Mouse (Mus musculus) cerebellum, postnatal 25 days (tissue): ENCODE data around the gene Chn2.
"Not testable (repeated sequence)": the region's sequence is repeated elsewhere in the genome, so short reads cannot be mapped to it uniquely, and the experiment has no call there.

Experiments used
- DNase-seq, 2 experiments: peaks; one replicate each; pipeline ENCODE4 v3.0.0; 2021; ENCODE audit warnings: mixed read lengths in 2 of 2

Chn2 gene

GRCm38 (mm10) chr6:54161246-54161645 is 121.9 kb downstream of the Chn2 start:
- DNase-seq = no peak

- no peak for DNase-seq
Observed at GRCm38 (mm10) chr6:54162321-54162720, 123.0 kb downstream of the Chn2 start.

DNA sequence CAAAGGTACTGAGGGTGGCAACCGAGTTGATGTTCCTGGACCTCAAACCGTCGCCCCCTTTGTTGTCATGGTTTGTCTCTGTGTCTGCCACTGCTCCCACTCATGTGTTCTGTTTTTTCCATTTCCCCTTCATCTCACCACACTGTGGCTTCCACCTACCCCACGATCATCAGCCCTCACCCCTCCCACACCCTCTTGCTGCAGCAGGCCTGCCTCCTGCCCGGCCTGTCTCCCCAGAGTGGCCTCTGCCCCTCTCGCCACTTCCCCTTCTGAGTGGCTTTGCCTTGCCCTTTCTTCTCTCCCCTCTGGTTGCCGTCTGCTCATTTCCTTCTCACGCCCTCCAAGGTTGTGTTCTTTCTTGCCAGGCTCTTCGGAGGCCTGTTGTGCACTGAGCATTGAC is 123.4 kb downstream of the Chn2 start:
- peak in 1 of 2 experiments; percentile 29 for DNase-seq

- no peak for DNase-seq
Observed at GRCm38 (mm10) chr6:54163702-54164101, 124.3 kb downstream of the Chn2 start.

DNA sequence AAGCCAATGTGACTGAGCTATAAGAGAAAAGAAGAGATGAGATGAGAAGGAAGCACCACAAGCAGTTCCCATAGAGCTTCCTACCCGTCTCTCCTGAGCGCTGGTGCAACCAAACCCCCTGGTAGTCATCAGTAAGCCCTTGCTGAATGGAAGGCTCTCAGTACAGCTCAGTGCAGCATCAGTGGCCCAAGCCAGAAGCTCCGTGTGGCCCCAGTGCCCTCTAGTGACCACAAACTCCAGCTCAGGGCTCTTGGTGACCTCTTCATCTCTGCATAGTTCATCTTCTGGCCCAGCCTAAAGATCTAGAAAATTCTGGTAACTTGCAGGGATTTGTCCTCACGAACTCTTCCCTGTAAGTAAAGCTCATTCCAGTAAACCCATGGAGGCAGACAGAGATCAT is 125.4 kb downstream of the Chn2 start:
- DNase-seq = peak; percentile 64 to 79

DNA sequence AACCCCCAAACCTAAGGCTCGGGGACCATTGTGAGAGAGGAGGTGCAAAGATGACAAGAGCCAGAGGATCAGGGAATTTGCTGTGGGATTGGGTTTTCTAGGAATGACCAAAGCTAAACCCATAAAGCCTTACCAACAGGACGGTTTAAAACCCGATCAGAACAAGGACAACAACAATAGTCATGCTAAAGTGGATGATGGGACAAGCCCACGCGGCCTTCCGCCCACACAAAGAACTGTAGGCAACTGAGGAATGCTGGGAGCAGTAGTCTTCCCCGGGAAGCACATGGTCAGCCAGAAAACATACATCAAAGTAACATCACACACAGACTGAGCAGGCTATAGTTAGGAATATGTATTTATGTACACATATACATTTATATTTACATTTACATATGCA is 125.9 kb downstream of the Chn2 start:
- peak in 1 of 2 experiments; percentile 6 for DNase-seq

GRCm38 (mm10) chr6:54165863-54166262 is 126.5 kb downstream of the Chn2 start:
- no peak for DNase-seq

DNA sequence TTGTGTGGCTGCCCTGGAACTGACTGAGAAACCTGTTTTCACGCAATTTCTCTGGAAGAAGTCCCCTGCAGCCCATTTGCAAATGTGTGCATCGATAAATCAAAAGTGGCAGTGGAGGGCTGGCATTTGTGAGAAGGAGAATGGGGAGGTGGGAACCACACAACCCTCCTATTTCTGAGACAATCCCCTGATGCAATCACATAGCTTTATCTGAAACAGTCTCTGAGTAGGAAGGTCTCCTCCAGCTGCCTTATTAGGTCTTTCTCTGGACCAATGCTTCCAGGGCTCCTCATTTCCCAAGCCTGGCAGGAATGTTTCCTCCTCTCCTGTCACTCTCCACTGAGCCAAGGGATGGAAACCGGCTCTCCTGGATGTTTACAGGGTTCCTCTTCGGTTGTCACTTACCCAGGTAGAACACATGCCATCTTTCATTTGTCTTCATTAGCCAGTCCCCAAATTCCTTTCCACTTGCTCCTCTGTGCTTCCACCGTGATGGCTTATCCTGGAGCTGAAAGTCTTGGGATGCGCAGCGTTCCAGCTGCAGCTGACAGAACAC is 127.7 kb downstream of the Chn2 start:
- peak in 1 of 2 experiments; percentile 19 for DNase-seq

DNA sequence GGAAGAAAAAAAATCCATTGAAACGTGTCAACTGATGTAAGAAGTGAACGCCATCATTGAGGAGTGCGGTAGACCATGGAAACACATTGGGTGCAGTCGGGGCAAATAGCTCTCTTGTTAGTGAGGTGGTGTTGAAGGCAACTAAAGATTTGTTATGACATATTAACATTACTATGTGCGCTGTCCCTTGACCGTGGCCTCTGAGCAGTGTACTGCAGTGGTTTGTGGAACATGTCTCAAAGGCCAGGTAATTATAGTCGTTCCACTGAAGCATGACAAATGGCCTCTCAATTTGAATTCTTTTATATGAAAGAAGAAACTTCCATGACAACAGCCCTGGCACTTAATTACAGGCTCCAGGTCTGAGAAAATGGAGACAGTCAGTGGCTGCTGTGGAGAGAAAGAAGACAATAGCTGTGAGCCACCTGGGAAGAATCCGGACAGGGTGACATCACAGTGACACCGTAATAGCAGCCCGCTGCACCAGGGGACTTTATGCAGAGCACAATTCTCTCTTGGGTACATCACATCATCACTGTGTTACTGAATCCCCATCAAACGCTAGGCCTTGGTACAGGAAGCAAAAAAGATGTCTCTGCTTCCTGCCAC is 131.0 kb downstream of the Chn2 start:
- no peak for DNase-seq

DNA sequence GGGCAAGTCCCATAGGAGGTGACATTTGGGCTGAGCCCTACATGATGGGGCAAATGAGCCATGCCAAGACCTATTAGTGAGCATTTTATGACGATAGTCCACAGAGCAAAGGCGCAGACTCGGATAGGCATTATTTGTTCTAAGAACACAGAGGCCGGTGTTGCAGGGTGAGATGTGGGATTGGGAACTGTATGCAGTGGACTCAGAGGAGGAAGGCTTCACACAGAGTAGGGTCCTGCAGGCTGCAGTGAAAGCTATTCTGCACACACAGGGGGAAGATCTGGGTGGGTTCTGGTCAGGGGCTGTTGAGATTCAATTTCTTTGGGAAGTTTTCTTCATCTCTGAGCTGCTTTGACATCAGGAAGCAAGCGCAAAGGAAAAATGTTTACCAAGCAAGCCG is 132.0 kb downstream of the Chn2 start:
- no peak for DNase-seq

DNA sequence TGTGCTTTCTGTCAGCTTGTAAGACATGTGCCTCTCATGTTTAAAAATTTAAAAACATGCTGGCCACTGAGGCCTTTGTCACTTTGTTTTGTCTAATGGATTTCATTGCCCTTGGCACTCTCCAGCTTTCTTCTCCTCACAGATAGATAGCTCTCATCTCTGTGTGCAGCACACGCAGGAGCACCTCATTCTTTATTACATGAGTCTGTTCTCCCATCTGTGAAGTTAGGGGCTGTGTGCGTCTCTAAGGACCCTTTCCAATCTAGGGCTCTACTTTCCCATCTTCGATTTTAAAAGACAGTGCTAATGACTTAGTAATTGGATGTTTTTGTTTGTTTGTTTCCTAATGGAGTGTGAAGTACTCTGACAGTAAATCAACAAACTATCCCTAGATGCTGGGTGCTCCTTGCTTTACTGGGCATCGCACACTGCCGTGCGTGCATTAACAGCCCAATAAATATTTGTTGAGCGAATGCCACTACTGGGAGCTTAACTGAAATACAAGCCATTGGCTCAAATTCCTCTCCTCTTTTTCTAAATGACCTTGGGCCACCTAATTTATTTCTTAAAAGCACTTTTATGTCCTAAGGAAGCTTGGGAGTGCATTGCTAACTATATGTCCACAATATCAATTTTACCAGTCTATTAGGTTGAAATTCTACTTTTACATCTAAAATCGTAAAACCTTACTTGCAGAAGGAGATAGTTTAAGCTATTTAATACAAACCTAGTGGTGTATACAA is 136.3 kb downstream of the Chn2 start:
- DNase-seq = no peak

- not testable (repeated sequence) for DNase-seq
Observed at GRCm38 (mm10) chr6:54177081-54177480, 137.7 kb downstream of the Chn2 start.

GRCm38 (mm10) chr6:54179056-54179873 is 139.9 kb downstream of the Chn2 start:
- DNase-seq = no peak

- peak in 1 of 2 experiments; percentile 18 for DNase-seq
Observed at GRCm38 (mm10) chr6:54179874-54180212, 140.5 kb downstream of the Chn2 start.

DNA sequence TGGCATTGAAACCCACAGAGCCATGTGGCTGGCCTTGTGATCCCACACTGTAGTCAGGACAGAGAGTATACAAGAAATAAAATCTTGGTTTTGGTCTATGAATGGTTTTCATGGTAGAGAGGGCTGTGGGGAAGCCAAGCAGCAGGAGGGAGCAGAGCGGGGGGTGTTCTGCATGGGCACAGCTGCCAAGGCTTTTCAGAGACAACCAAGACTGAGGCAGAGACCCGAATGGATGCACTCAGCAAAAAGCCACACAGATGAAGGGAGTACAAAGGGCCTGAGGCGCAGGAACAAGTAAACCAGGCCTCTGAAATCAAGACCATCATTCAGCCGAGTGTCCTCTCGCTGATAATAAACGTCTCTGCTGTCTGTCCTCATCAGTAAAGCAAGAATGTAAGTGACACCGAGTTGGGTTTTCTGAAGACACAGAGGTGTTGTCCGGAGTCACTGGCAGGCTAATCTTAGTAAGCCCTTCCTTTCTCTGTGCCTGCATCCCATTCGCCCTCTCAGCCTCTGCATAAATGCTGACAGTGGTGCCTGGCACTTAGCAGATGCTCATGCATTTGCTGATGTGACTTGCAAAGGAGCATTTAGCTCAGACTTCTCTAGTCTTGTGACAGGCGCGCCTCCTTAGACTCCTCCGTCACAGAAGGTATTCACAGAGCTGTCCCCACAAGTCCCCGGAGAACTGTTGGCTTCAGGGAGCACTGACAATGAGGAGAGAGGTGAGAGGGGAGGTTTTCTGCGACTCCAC is 144.6 kb downstream of the Chn2 start:
- DNase-seq = no peak

- DNase-seq = no peak
Observed at GRCm38 (mm10) chr6:54193631-54194305, 154.4 kb downstream of the Chn2 start.

GRCm38 (mm10) chr6:54197821-54198412 is 158.6 kb downstream of the Chn2 start:
- peak in 1 of 2 experiments; percentile 49 for DNase-seq

GRCm38 (mm10) chr6:54199516-54199915 is 160.2 kb downstream of the Chn2 start:
- DNase-seq = no peak

GRCm38 (mm10) chr6:54200031-54200722 is 160.8 kb downstream of the Chn2 start:
- no peak for DNase-seq

- no peak for DNase-seq
Observed at GRCm38 (mm10) chr6:54202311-54203020, 163.1 kb downstream of the Chn2 start.
